Mouse (Mus musculus): ENCODE data around the gene Sdf4. TPM values are rescaled to one million over a fixed set of nuclear protein-coding genes. Genes with fewer than 3 reads are reported as not detected.

The Sdf4 gene
- polyA plus RNA-seq, 1 experiment from 2014 or later: 166 TPM

- no peak for TF ChIP-seq EP300 (IDR thresholded peaks at IDR 0.05)
- TF ChIP-seq CTCF (IDR thresholded peaks at IDR 0.05): no peak
- Histone ChIP-seq H3K36me3 (ENCODE audit: insufficient read depth, low read length) (no peaks in the 10 kb centered on the region), H3K4me2 (replicated peaks; ENCODE audit: low read depth, low read length) (no peak overlapping the region), H3K27me3 (replicated peaks; ENCODE audit: insufficient read depth, low read length) (no peaks in the 10 kb centered on the region), H3K27ac (ENCODE audit: low read length) (no peak overlapping the region), H3K4me3 (ENCODE audit: low read depth, low read length) (no peak overlapping the region), H3K4me1 (ENCODE audit: insufficient read depth, low read depth, low read length) (no peaks in the 10 kb centered on the region), H3K9me3 (ENCODE audit: low read length) (no peaks in the 10 kb centered on the region), H3K9ac (replicated peaks; ENCODE audit: low read depth) (no peak overlapping the region)
- ATAC-seq (no peak), DNase-seq (ENCODE audit: low spot score) (no peak)
- 55% methylated on average over 6 of the region's 6 CpGs for WGBS
Measured at GRCm38 (mm10) chr4:155972651-155973050, 20.0 kb upstream of the Sdf4 start.

DNA sequence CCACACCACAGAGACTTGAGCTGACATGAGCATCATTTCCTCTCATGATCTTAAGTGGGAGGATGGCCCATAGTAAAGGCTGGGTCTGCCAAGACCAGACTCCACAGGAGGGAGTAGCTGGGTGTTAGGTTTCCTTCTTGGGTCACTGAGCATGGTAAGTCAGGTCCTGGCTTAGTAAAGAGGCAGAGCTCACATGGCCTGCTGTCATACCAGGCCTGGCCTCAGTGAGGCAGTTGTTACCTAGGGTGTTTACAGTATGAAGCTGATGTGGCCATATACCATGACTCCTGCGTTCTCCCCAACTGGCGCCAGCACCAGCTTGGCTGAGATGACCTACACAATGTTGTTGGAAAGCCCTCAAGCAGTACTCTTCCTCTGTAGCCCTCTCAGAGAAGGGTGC, 19.4 kb upstream of the Sdf4 start:
- WGBS: 87% methylated on average over 2 of the region's 2 CpGs
- Histone ChIP-seq H3K27me3 (replicated peaks; ENCODE audit: insufficient read depth, low read length) (no peaks in the 10 kb centered on the region), H3K36me3 (ENCODE audit: insufficient read depth, low read length) (no peaks in the 10 kb centered on the region), H3K4me2 (replicated peaks; ENCODE audit: low read depth, low read length) (no peak overlapping the region), H3K4me1 (ENCODE audit: insufficient read depth, low read depth, low read length) (no peaks in the 10 kb centered on the region), H3K9me3 (ENCODE audit: low read length) (no peaks in the 10 kb centered on the region), H3K4me3 (ENCODE audit: low read depth, low read length) (no peak overlapping the region), H3K9ac (replicated peaks; ENCODE audit: low read depth) (no peak overlapping the region), H3K27ac (ENCODE audit: low read length) (no peak overlapping the region)
- TF ChIP-seq EP300 (IDR thresholded peaks at IDR 0.05) (no peak), CTCF (IDR thresholded peaks at IDR 0.05) (0 out of 2 replicates have a peak, but pooled peaks have one; percentile 7)
- DNase-seq (ENCODE audit: low spot score) (no peak), ATAC-seq (no peak)

GRCm38 (mm10) chr4:155981436-155982082, 11.1 kb upstream of the Sdf4 start:
- ATAC-seq (no peak), DNase-seq (ENCODE audit: low spot score) (no peak)
- 68% methylated on average over 12 of the region's 12 CpGs for WGBS
- Histone ChIP-seq H3K4me1 (ENCODE audit: insufficient read depth, low read depth, low read length) (no peaks in the 10 kb centered on the region), H3K27me3 (replicated peaks; ENCODE audit: insufficient read depth, low read length) (no peaks in the 10 kb centered on the region), H3K4me2 (replicated peaks; ENCODE audit: low read depth, low read length) (no peak overlapping the region), H3K4me3 (ENCODE audit: low read depth, low read length) (no peak overlapping the region), H3K9me3 (ENCODE audit: low read length) (no peaks in the 10 kb centered on the region), H3K36me3 (ENCODE audit: insufficient read depth, low read length) (no peaks in the 10 kb centered on the region), H3K27ac (ENCODE audit: low read length) (no peak overlapping the region), H3K9ac (replicated peaks; ENCODE audit: low read depth) (no peak overlapping the region)
- TF ChIP-seq EP300 (IDR thresholded peaks at IDR 0.05): no peak
- TF ChIP-seq CTCF (IDR thresholded peaks at IDR 0.05): no peak

GRCm38 (mm10) chr4:155983788-155984187, 8.9 kb upstream of the Sdf4 start:
- Histone ChIP-seq H3K36me3 (ENCODE audit: insufficient read depth, low read length) (no peaks in the 10 kb centered on the region), H3K4me1 (ENCODE audit: insufficient read depth, low read depth, low read length) (no peaks in the 10 kb centered on the region), H3K27ac (ENCODE audit: low read length) (no peak overlapping the region), H3K4me3 (ENCODE audit: low read depth, low read length) (no peak overlapping the region), H3K9ac (replicated peaks; ENCODE audit: low read depth) (no peak overlapping the region), H3K4me2 (replicated peaks; ENCODE audit: low read depth, low read length) (no peak overlapping the region), H3K9me3 (ENCODE audit: low read length) (no peaks in the 10 kb centered on the region), H3K27me3 (replicated peaks; ENCODE audit: insufficient read depth, low read length) (no peaks in the 10 kb centered on the region)
- no peak for ATAC-seq
- TF ChIP-seq EP300 (IDR thresholded peaks at IDR 0.05) (no peak), CTCF (IDR thresholded peaks at IDR 0.05) (no peak)
- 25% methylated on average over 2 of the region's 2 CpGs for WGBS
- DNase-seq (ENCODE audit: low spot score): no peak

GRCm38 (mm10) chr4:155991211-155991907, 1.3 kb upstream of the Sdf4 start:
- DNase-seq (ENCODE audit: low spot score): peak; percentile 18
- peaks cover 15% of the 10 kb centered on the region; the same call in 1 of the 2 replicates for H3K4me1 ChIP-seq (ENCODE audit: insufficient read depth, low read depth, low read length)
- H3K27ac ChIP-seq (ENCODE audit: low read length): peak overlapping the region; percentile 94
- WGBS: 82% methylated on average over 22 of the region's 22 CpGs
- no peak for ATAC-seq
- H3K4me2 ChIP-seq (replicated peaks; ENCODE audit: low read depth, low read length): peak overlapping the region; percentile 96
- H3K27me3 ChIP-seq (replicated peaks; ENCODE audit: insufficient read depth, low read length): no peaks in the 10 kb centered on the region
- peak overlapping the region; percentile 59 for H3K4me3 ChIP-seq (ENCODE audit: low read depth, low read length)
- no peaks in the 10 kb centered on the region for H3K36me3 ChIP-seq (ENCODE audit: insufficient read depth, low read length)
- H3K9me3 ChIP-seq (ENCODE audit: low read length): no peaks in the 10 kb centered on the region
- H3K9ac ChIP-seq (replicated peaks; ENCODE audit: low read depth): peak overlapping the region; percentile 68; the same call in 1 of the 2 replicates
- TF ChIP-seq EP300 (IDR thresholded peaks at IDR 0.05): no peak
- no peak for TF ChIP-seq CTCF (IDR thresholded peaks at IDR 0.05)

DNA sequence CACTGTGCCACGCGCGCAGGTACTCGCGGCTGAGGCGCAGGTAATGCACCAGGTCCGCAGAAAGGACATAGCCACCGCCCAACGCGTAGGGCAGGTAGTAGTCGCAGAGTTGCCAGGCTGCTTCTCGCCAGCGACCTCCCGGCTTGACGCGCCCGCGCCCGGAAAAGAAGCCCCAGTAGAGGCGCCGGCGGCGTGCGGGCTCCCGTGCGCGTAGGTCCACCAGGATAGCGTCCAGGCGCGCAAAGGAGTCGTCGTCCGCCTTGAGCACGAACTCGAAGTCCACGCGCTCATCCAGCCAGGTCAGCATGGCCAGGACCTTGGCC, 803 bp upstream of the Sdf4 start:
- WGBS: 23% methylated on average over 37 of the region's 37 CpGs
- Histone ChIP-seq H3K36me3 (ENCODE audit: insufficient read depth, low read length) (peaks cover 3% of the 10 kb centered on the region; the same call in 1 of the 2 replicates), H3K27me3 (replicated peaks; ENCODE audit: insufficient read depth, low read length) (no peaks in the 10 kb centered on the region), H3K27ac (ENCODE audit: low read length) (peak overlapping the region; percentile 94), H3K4me1 (ENCODE audit: insufficient read depth, low read depth, low read length) (peaks cover 15% of the 10 kb centered on the region; the same call in 1 of the 2 replicates), H3K9ac (replicated peaks; ENCODE audit: low read depth) (peak overlapping the region; percentile 68; the same call in 1 of the 2 replicates), H3K4me2 (replicated peaks; ENCODE audit: low read depth, low read length) (peak overlapping the region; percentile 96), H3K9me3 (ENCODE audit: low read length) (no peaks in the 10 kb centered on the region), H3K4me3 (ENCODE audit: low read depth, low read length) (peak overlapping the region; percentile 59)
- no peak for TF ChIP-seq CTCF (IDR thresholded peaks at IDR 0.05)
- TF ChIP-seq EP300 (IDR thresholded peaks at IDR 0.05): no peak
- no peak; the same call in 1 of the 2 replicates for ATAC-seq
- DNase-seq (ENCODE audit: low spot score): no peak

All from lung, postnatal 0 days (tissue).